Mouse (Mus musculus): ENCODE results near the gene Fignl2. TPM values are rescaled to one million over a fixed set of nuclear protein-coding genes. Genes with fewer than 3 reads are reported as not detected.
A peak's percentile ranks its signal among the peaks of the same experiment; 100 is the strongest.

Fignl2 gene
- total RNA-seq, 2 experiments from 2014 or later, result 1.0 to 1.1 TPM

GRCm38 (mm10) chr15:101047194-101047555, 31.2 kb downstream of the Fignl2 start, which contains the start of gene Gm47841:
Gene Gm47841, minus strand, starts transcription at chr15:101047397.
- intact Hi-C loops (cut with DNase I), result no loop called here
- no peak for DNase-seq (ENCODE audit: extremely low spot score in 1 of 2, low spot score in 2 of 2)

GRCm38 (mm10) chr15:101046527-101047193, 31.7 kb downstream of the Fignl2 start:
- DNase-seq (ENCODE audit: extremely low spot score in 1 of 2, low spot score in 2 of 2), result peak; percentile 32 to 67
- intact Hi-C loops (cut with DNase I), result no loop called here

- intact Hi-C loops (cut with DNase I), result no loop called here
- no peak for DNase-seq (ENCODE audit: extremely low spot score in 1 of 2, low spot score in 2 of 2)
Observed at GRCm38 (mm10) chr15:101046039-101046526, 32.3 kb downstream of the Fignl2 start.

GRCm38 (mm10) chr15:101044531-101044930, 33.8 kb downstream of the Fignl2 start:
- intact Hi-C loops (cut with DNase I), result no loop called here
- no peak for DNase-seq (ENCODE audit: extremely low spot score in 1 of 2, low spot score in 2 of 2)

GRCm38 (mm10) chr15:101042613-101043012, 35.8 kb downstream of the Fignl2 start:
- peak in 1 of 2 experiments; percentile 62 for DNase-seq (ENCODE audit: extremely low spot score in 1 of 2, low spot score in 2 of 2)
- intact Hi-C loops (cut with DNase I), result no loop called here

- intact Hi-C loops (cut with DNase I), result no loop called here
Observed at GRCm38 (mm10) chr15:101041966-101042365, 36.4 kb downstream of the Fignl2 start.

GRCm38 (mm10) chr15:101039651-101040050, 38.7 kb downstream of the Fignl2 start:
- no peak for DNase-seq (ENCODE audit: extremely low spot score in 1 of 2, low spot score in 2 of 2)
- intact Hi-C loops (cut with DNase I), result no loop called here

More at GRCm38 (mm10) chr15:101041966-101042365, 36.4 kb downstream of the Fignl2 start:
- no peak for DNase-seq (ENCODE audit: extremely low spot score in 1 of 2, low spot score in 2 of 2)

- DNase-seq (ENCODE audit: extremely low spot score in 1 of 2, low spot score in 2 of 2), result no peak
- intact Hi-C loops (cut with DNase I), result no loop called here
Observed at GRCm38 (mm10) chr15:101028960-101029359, 49.4 kb downstream of the Fignl2 start.

- intact Hi-C loops (cut with DNase I), result no loop called here
- DNase-seq (ENCODE audit: extremely low spot score in 1 of 2, low spot score in 2 of 2), result no peak
Observed at GRCm38 (mm10) chr15:101011352-101011751, 67.0 kb downstream of the Fignl2 start.

GRCm38 (mm10) chr15:101008386-101009010, 69.9 kb downstream of the Fignl2 start:
- intact Hi-C loops (cut with DNase I), result no loop called here

GRCm38 (mm10) chr15:101007236-101007635, 71.1 kb downstream of the Fignl2 start:
- intact Hi-C loops (cut with DNase I), result no loop called here
- no peak for DNase-seq (ENCODE audit: extremely low spot score in 1 of 2, low spot score in 2 of 2)

More at GRCm38 (mm10) chr15:101008386-101009010, 69.9 kb downstream of the Fignl2 start:
- DNase-seq (ENCODE audit: extremely low spot score in 1 of 2, low spot score in 2 of 2), result peak; percentile 43 to 67

- intact Hi-C loops (cut with DNase I), result no loop called here
- no peak for DNase-seq (ENCODE audit: extremely low spot score in 1 of 2, low spot score in 2 of 2)
Observed at GRCm38 (mm10) chr15:101006251-101007040, 71.9 kb downstream of the Fignl2 start.

GRCm38 (mm10) chr15:101005717-101006116, 72.7 kb downstream of the Fignl2 start:
- intact Hi-C loops (cut with DNase I), result no loop called here
- DNase-seq (ENCODE audit: extremely low spot score in 1 of 2, low spot score in 2 of 2), result peak in 1 of 2 experiments; percentile 66

- intact Hi-C loops (cut with DNase I), result no loop called here
- no peak for DNase-seq (ENCODE audit: extremely low spot score in 1 of 2, low spot score in 2 of 2)
Observed at GRCm38 (mm10) chr15:101004538-101004937, 73.8 kb downstream of the Fignl2 start.

- intact Hi-C loops (cut with DNase I), result no loop called here
- DNase-seq (ENCODE audit: extremely low spot score in 1 of 2, low spot score in 2 of 2), result no peak
Observed at GRCm38 (mm10) chr15:101002466-101002865, 75.9 kb downstream of the Fignl2 start.

GRCm38 (mm10) chr15:101001685-101002084, 76.7 kb downstream of the Fignl2 start:
- no peak for DNase-seq (ENCODE audit: extremely low spot score in 1 of 2, low spot score in 2 of 2)
- intact Hi-C loops (cut with DNase I), result no loop called here
